Mouse (Mus musculus) heart, embryonic 16.5 days (tissue): Measurements from ENCODE around the gene 1700017N19Rik. TPM values are rescaled to one million over a fixed set of nuclear protein-coding genes. Genes with fewer than 3 reads are reported as not detected.
A peak's percentile ranks its signal among the peaks of the same experiment; 100 is the strongest.
"Not testable (repeated sequence)": the region's sequence is repeated elsewhere in the genome, so short reads cannot be mapped to it uniquely, and the experiment has no call there.

Experiments
- ATAC-seq: fragments of 200-750 bp; cut with Nextera tagmentation; replicated peaks from 2 replicates; pipeline ENCODE4 v1.8.0; 2017; ENCODE audit warnings: moderate number of reproducible peaks; ENCODE audit not compliant: insufficient read depth, low FRiP score; ENCODE audit errors: extremely low read depth
- H3K27ac ChIP-seq: fragments of 300-500 bp; sonication (generic); 2 replicates; pipeline ENCODE4 v1.5.1; 2014; ENCODE audit warnings: mild to moderate bottlenecking, low read length, control low read depth, moderate library complexity
- H3K27me3 ChIP-seq: fragments of 300-500 bp; sonication (generic); 2 replicates; pipeline ENCODE4 v1.6.1; 2014; ENCODE audit warnings: low read length, mixed read lengths; ENCODE audit not compliant: control insufficient read depth, insufficient read depth
- H3K36me3 ChIP-seq: fragments of 300-500 bp; sonication (generic); 2 replicates; pipeline ENCODE4 v1.6.1; 2014; ENCODE audit not compliant: control insufficient read depth, insufficient read depth
- H3K4me1 ChIP-seq: fragments of 300-500 bp; sonication (generic); 2 replicates; pipeline ENCODE4 v1.6.1; 2014; ENCODE audit warnings: low read length, mixed read lengths; ENCODE audit not compliant: control insufficient read depth, insufficient read depth
- H3K4me2 ChIP-seq: fragments of 300-500 bp; sonication (generic); 2 replicates; pipeline ENCODE4 v1.6.1; 2014; ENCODE audit warnings: low read depth, mild to moderate bottlenecking, control low read depth, low read length
- H3K4me3 ChIP-seq: fragments of 300-500 bp; sonication (generic); 2 replicates; pipeline ENCODE4 v1.5.1; 2014; ENCODE audit warnings: mild to moderate bottlenecking, control low read depth, low read length
- H3K9ac ChIP-seq: fragments of 300-500 bp; sonication (generic); 2 replicates; pipeline ENCODE4 v1.6.1; 2014; ENCODE audit warnings: low read length, control low read depth
- H3K9me3 ChIP-seq: fragments of 300-500 bp; sonication (generic); replicated peaks from 2 replicates; pipeline ENCODE4 v1.6.1; 2016; ENCODE audit warnings: low read length; ENCODE audit not compliant: control insufficient read depth
- WGBS: fragments of 180-500 bp; shearing (Covaris S2); extraction: QIAGEN DNeasy Blood & Tissue Kit; methylation state at CpG from one replicate; pipeline ENCODE4 v1.1.7; 2014; 5-methylcytosine and 5-hydroxymethylcytosine counted together
- polyA plus RNA-seq: library from polyadenylated mRNA; unstranded; fragments of >200 nt; fragmentation: Nextera tagmentation; extraction: Ambion mirVana; gene quantifications from 2 replicates; pipeline ENCODE4 v1.2.1, GENCODE M21; 2015

The 1700017N19Rik gene
- not detected in 2 replicates for polyA plus RNA-seq

DNA sequence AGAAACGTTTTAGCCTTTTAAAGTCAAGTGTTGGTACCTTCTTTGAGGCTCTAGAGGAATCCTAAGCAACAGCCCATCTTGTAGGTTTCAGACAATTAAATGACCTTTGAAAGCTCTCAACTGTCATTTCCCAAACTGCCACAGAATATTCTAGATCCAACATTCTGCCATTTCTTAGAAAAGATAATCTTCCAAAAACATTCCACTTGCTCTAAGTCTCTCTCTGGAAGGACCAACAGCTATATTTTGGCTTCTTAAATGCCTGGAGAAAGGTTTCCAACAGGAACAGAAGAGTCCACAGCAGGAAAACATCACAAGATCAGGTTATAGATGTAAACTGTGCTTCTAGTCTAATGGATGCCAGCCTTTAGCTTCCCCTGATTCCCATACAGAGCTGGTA, at the start of gene 1700017N19Rik, which contains the start of gene 4930430F08Rik:
TSS of gene 1700017N19Rik (plus strand) at position 162 of the 400 bp plus-strand sequence.
TSS of gene 4930430F08Rik (minus strand) at position 101 of the 400 bp plus-strand sequence.
- H3K4me3 ChIP-seq, result peak within 1 kb of the TSS; percentile 96
- peak within 1 kb of the TSS; percentile 86 for H3K4me2 ChIP-seq
- WGBS, result 79% methylated on average over 1 of the region's 1 CpGs
- H3K9me3 ChIP-seq, result no peaks in the 10 kb centered on the region
- H3K36me3 ChIP-seq, result no peaks in the 10 kb centered on the region
- H3K27ac ChIP-seq, result no peak within 1 kb of the TSS
- no peak for ATAC-seq
- H3K9ac ChIP-seq, result no peak within 1 kb of the TSS
- no peaks in the 10 kb centered on the region for H3K27me3 ChIP-seq
- H3K4me1 ChIP-seq, result peaks cover 5% of the 10 kb centered on the region; the same call in 1 of the 2 replicates

DNA sequence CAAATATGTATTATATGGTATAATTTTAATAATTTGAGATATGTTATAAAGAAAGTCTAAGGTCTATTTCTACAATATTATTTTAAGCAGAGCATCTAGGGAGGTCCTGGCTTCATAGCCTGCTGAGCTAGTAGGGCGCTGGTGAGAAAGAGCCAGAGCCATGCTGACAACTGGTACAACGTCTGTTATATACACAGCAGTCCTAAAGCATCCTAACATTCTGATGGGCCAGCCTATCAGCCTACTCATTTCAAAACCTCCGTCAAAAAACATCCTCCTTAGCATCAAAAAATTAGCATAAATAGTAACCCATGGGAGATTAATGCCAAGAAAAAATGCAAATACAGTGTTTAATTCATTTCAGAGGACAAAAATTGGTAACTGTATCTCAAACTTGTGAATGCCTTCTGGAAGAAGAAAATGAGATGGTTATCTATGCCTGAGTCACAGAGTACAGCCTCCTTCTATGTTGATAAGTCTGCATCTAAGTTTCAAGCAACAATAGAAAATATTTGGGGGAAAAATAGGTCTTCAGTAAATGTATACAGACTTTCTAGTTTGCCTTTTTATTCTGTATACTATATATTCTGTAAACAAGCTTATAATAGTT, 33.6 kb upstream of the 1700017N19Rik start:
- H3K9me3 ChIP-seq, result no peaks in the 10 kb centered on the region
- no peaks in the 10 kb centered on the region for H3K27me3 ChIP-seq
- no peak overlapping the region for H3K27ac ChIP-seq
- WGBS, result 74% methylated on average over 3 of the region's 3 CpGs
- no peak overlapping the region for H3K4me2 ChIP-seq
- no peak overlapping the region for H3K4me3 ChIP-seq
- no peak for ATAC-seq
- H3K36me3 ChIP-seq, result 0 out of 2 replicates have a peak, but pooled peaks cover 6% of the 10 kb centered on the region
- no peak overlapping the region for H3K9ac ChIP-seq
- no peaks in the 10 kb centered on the region for H3K4me1 ChIP-seq

DNA sequence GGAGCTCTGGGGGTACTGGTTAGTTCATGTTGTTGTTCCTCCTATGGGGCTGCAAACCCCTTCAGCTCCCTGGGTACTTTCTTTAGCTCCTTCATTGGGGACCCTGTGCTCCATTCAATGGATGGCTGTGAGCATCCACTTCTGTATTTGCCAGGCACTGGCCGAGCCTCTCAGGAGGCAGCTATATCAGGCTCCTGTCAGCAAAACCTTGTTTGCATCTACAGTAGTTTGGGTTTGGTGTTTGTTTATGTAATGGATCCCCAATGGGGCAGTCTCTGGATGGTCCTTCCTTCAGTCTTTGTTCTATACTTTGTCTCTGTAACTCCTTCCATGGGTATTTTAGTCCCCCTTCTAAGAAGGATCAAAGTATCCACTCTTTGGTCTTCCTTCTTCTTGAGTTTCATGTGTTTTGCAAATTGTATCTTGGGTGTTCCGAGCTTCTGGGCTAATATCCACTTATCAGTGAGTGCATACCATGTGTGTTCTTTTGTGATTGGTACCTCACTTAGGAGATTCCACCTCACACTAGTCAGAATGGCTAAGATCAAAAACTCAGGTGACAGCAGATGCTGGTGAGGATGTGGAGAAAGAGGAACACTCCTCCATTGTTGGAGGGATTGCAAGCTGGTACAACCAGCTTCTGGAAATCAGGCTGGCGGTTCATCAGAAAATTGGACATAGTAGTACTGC, 29.9 kb upstream of the 1700017N19Rik start:
- not testable (repeated sequence) for H3K27ac ChIP-seq, H3K9ac ChIP-seq, ATAC-seq, H3K4me2 ChIP-seq, H3K36me3 ChIP-seq, H3K27me3 ChIP-seq, H3K9me3 ChIP-seq, H3K4me1 ChIP-seq, H3K4me3 ChIP-seq
- 91% methylated on average over 3 of the region's 3 CpGs for WGBS

DNA sequence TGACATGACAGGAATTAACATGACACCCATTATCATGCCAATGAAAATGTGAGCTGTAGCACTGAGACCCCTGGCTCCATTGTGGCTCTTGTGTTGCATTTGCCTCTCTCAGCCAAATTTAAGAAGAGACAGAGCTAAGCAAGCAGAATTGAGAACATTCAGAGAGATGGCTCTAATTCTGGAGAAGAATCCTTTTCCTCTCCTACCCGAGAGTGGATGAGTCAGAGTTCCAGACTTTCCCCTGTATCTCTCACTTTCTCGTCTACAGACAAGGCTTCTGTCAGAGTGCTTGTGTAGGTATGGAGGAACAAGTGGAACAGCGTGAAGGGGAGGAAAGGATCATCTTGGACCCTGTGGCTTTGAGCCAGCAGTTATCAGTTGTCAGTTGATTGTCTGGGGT, 26.2 kb upstream of the 1700017N19Rik start:
- Histone ChIP-seq H3K4me2 (no peak overlapping the region), H3K4me3 (no peak overlapping the region), H3K27me3 (no peaks in the 10 kb centered on the region), H3K36me3 (peaks cover 8% of the 10 kb centered on the region), H3K9ac (no peak overlapping the region), H3K4me1 (no peaks in the 10 kb centered on the region), H3K27ac (no peak overlapping the region), H3K9me3 (no peaks in the 10 kb centered on the region)
- no peak for ATAC-seq
- WGBS, result 53% methylated on average over 3 of the region's 3 CpGs

DNA sequence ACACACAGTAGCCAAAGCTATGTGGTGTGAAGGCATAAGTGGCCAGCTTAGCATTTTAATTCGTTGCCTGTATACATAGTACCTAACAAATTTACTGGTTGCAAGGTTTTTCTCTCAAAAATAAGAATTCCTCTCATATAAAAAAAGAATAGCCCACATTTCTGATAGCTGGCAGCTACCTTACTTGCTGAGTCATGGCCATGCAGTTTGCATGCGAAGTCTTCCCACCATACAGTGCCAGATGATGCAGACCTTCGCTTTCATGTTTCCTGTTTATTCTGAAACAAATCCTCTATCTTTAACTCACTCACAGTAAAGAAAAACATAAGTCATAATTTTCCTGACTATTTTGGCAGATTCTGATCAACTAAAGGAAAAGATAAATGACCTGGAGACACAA, 18.6 kb upstream of the 1700017N19Rik start:
- H3K27me3 ChIP-seq, result no peaks in the 10 kb centered on the region
- H3K9me3 ChIP-seq, result no peaks in the 10 kb centered on the region
- peaks cover 15% of the 10 kb centered on the region; the same call in 1 of the 2 replicates for H3K36me3 ChIP-seq
- no peak overlapping the region for H3K9ac ChIP-seq
- no peak overlapping the region for H3K4me2 ChIP-seq
- ATAC-seq, result no peak
- no peak overlapping the region for H3K4me3 ChIP-seq
- WGBS, result 88% methylated on average over 3 of the region's 3 CpGs
- H3K27ac ChIP-seq, result no peak overlapping the region
- no peaks in the 10 kb centered on the region for H3K4me1 ChIP-seq

DNA sequence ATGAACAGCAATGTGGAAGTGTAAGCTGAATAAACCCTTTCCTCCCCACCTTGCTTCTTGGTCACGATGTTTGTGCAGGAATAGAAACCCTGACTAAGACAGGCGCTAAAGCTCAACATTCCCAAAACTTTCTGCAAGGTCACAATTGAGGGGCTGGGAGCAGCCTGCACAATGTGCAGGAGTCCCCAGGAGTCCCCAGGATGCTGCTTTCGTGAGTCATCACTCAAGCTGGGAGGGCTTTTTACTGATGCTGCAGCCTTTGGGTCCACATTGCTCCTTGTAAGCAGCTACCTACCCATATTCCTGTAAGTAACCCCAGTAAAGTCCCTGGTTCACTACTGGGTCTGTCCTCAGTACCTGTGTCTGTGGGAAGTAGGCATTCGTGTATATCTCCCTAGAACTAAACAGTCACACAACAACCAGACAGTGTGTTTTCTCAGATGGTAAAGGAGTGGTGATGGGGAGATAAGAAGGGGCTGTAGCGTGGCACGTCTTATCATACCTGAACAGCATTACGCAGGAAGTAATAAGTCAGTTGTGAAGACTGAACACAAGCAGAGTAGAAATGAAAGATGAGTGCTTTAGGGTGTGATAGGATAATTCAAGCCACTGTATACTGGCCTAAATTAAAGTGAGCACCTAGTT, 15.7 kb upstream of the 1700017N19Rik start:
- WGBS, result 84% methylated on average over 7 of the region's 7 CpGs
- no peak overlapping the region for H3K4me3 ChIP-seq
- no peaks in the 10 kb centered on the region for H3K27me3 ChIP-seq
- H3K4me1 ChIP-seq, result no peaks in the 10 kb centered on the region
- no peak for ATAC-seq
- H3K27ac ChIP-seq, result no peak overlapping the region
- H3K36me3 ChIP-seq, result peaks cover 22% of the 10 kb centered on the region
- no peak overlapping the region for H3K9ac ChIP-seq
- H3K4me2 ChIP-seq, result no peak overlapping the region
- no peaks in the 10 kb centered on the region for H3K9me3 ChIP-seq

DNA sequence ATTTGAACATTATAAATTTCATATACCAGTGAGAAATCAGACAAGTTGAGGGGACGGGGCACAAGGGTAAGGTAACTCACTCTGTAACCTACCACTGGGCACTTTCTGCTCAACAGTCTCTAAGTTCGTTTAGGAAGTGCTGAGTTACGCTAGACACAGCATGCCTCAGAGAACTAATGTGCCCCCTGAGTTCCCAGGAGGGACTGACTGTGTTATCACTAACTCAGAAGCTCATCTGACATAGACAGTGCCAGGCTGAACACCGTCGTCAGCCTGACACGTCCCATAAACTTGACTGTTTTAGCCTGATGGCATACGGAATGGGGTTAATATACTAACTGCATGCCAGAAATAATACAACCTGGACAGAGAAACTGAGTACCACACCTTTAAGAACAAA, 15.0 kb upstream of the 1700017N19Rik start:
- no peaks in the 10 kb centered on the region for H3K4me1 ChIP-seq
- no peak for ATAC-seq
- no peak overlapping the region for H3K27ac ChIP-seq
- H3K9me3 ChIP-seq, result no peaks in the 10 kb centered on the region
- WGBS, result 79% methylated on average over 7 of the region's 7 CpGs
- no peaks in the 10 kb centered on the region for H3K27me3 ChIP-seq
- H3K4me3 ChIP-seq, result no peak overlapping the region
- peaks cover 22% of the 10 kb centered on the region for H3K36me3 ChIP-seq
- no peak overlapping the region for H3K9ac ChIP-seq
- H3K4me2 ChIP-seq, result no peak overlapping the region

DNA sequence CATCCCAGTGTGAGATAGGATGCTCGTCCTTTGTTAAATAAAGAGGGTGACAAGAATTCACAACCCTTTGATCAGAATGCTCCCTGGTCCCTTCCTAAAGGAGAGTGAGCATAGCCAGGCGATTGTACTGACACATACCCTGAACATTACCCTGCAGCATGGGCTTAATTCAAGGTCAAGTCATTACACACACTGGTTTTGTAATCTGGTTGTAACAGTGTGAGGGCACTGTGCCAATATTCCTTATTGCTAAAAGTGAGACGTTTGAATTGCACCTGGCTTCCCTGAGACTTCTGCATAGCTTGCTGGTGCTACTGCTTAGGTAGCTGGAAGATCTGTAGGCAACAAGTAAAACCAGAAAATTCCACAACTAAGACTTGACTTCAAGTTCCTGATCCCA, 6.1 kb upstream of the 1700017N19Rik start:
- H3K4me1 ChIP-seq, result peaks cover 5% of the 10 kb centered on the region; the same call in 1 of the 2 replicates
- no peak for ATAC-seq
- no peak overlapping the region for H3K4me2 ChIP-seq
- H3K9me3 ChIP-seq, result no peaks in the 10 kb centered on the region
- no peak overlapping the region for H3K4me3 ChIP-seq
- H3K27me3 ChIP-seq, result no peaks in the 10 kb centered on the region
- H3K36me3 ChIP-seq, result peaks cover 4% of the 10 kb centered on the region; the same call in 1 of the 2 replicates
- H3K9ac ChIP-seq, result no peak overlapping the region
- 59% methylated on average over 3 of the region's 3 CpGs for WGBS
- no peak overlapping the region for H3K27ac ChIP-seq

DNA sequence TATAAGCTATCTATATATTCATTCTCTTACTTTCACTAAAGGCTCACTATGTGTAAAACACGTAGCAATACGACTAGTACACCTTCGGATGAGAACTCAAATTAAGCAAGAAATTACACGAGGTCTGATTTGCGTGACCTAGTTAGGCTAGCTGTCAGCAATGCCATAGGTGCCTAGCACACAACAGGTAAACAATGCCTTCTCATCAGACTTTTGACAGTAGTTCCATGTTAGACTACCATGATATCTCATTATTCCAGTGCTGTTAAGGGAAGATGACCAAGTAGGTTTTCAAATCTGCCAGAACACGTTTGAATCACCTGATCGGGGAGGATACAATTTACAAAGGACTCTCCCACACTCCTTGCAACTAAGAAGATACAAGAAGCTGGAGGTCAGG, 1.8 kb upstream of the 1700017N19Rik start:
- H3K27ac ChIP-seq, result peak overlapping the region; percentile 71

More for the DNA sequence above, 1.8 kb upstream of the 1700017N19Rik start:
- Histone ChIP-seq H3K9ac (peak overlapping the region; percentile 84), H3K4me2 (peak overlapping the region; percentile 86), H3K9me3 (no peaks in the 10 kb centered on the region), H3K4me1 (peaks cover 5% of the 10 kb centered on the region; the same call in 1 of the 2 replicates), H3K4me3 (peak overlapping the region; percentile 96), H3K36me3 (peaks cover 4% of the 10 kb centered on the region; the same call in 1 of the 2 replicates), H3K27me3 (no peaks in the 10 kb centered on the region)
- ATAC-seq, result 0 out of 2 replicates have a peak, but pooled peaks have one; percentile 17
- 45% methylated on average over 7 of the region's 7 CpGs for WGBS
